Mouse (Mus musculus) MEL (cell line): Measurements from ENCODE around the gene Tnn.

Experiments used
- CHD2 ChIP-seq: IDR thresholded peaks from 2 replicates; pipeline ENCODE4 v1.6.1; 2011; ENCODE audit warnings: low read length, improper control_type of control experiment
- CTCF ChIP-seq, 3 experiments: IDR thresholded peaks in 2 of 3; conservative IDR thresholded peaks in 1 of 3; 2 replicates each; pipeline ENCODE4 v1.5.1; 2011 to 2012; ENCODE audit warnings: low read length in 3 of 3, low read depth in 2 of 3, mild to moderate bottlenecking in 2 of 3, improper control_type of control experiment in 1 of 3, inconsistent platforms in 1 of 3, mixed read lengths in 1 of 3, moderate library complexity in 1 of 3; ENCODE audit not compliant: control insufficient read depth in 1 of 3, insufficient read depth in 1 of 3, poor library complexity in 1 of 3, severe bottlenecking in 1 of 3
- GABPA ChIP-seq: IDR thresholded peaks from 2 replicates; pipeline ENCODE4 v1.6.1; 2012; ENCODE audit warnings: low read depth, mild to moderate bottlenecking, inconsistent platforms, low read length, improper control_type of control experiment, moderate library complexity
- KAT2A ChIP-seq: conservative IDR thresholded peaks from 2 replicates; pipeline ENCODE4 v1.6.1; 2012; ENCODE audit warnings: low read depth, low read length, improper control_type of control experiment, inconsistent platforms
- MAX ChIP-seq: IDR thresholded peaks from 2 replicates; pipeline ENCODE4 v1.6.1; 2011; ENCODE audit warnings: low read length, improper control_type of control experiment
- MEF2A ChIP-seq: IDR thresholded peaks from 2 replicates; pipeline ENCODE4 v1.6.1; 2014; ENCODE audit warnings: low read depth, mild to moderate bottlenecking, inconsistent platforms, low read length, improper control_type of control experiment; ENCODE audit not compliant: poor library complexity, insufficient replicate concordance, severe bottlenecking; ENCODE audit errors: extremely low read depth
- POLR2A ChIP-seq, 2 experiments: IDR thresholded peaks; 2 replicates each; pipeline ENCODE4 v1.6.1; 2011 to 2012; ENCODE audit warnings: low read length in 2 of 2, mild to moderate bottlenecking in 2 of 2, control low read depth in 1 of 2, improper control_type of control experiment in 1 of 2, low read depth in 1 of 2, moderate library complexity in 1 of 2; ENCODE audit not compliant: control insufficient read depth in 1 of 2, insufficient read depth in 1 of 2, poor library complexity in 1 of 2
- UBTF ChIP-seq: IDR thresholded peaks from 2 replicates; pipeline ENCODE4 v1.6.1; 2012; ENCODE audit warnings: low read depth, mild to moderate bottlenecking, inconsistent platforms, low read length, improper control_type of control experiment, moderate library complexity, borderline replicate concordance; ENCODE audit not compliant: insufficient read depth
- USF1 ChIP-seq: IDR thresholded peaks from 2 replicates; pipeline ENCODE4 v1.6.1; 2014; ENCODE audit warnings: low read depth, mild to moderate bottlenecking, inconsistent platforms, low read length, improper control_type of control experiment, moderate library complexity

DNA sequence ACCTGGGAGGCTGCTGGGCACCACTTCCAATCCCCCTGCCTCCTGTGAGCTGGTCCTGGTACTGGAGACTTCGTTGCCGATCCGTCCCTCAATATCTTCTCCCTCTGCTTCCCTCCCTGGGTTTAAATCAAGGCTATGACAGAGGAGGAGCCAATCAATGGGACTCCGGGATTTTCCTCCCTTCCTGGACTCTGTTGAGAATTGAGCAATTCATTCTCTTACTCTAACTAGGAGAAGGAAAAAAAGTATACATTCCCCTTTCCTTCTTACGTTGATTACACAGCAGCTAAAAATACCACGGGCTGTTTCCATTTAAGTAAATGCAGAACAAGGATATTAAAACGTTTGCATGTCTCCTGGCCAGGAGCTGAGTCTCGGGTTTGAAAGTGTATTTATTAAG lies at the start of gene Tnn:
- TF ChIP-seq USF1 (no peak), CTCF (IDR thresholded peaks at IDR 0.05 in 2 of 3, conservative IDR thresholded peaks at IDR 0.05 in 1 of 3; ENCODE audit: control insufficient read depth in 1 of 3, insufficient read depth in 1 of 3, low read depth in 2 of 3, low read length in 3 of 3, poor library complexity in 1 of 3, severe bottlenecking in 1 of 3) (no peak), POLR2A (IDR thresholded peaks at IDR 0.05; ENCODE audit: control insufficient read depth in 1 of 2, insufficient read depth in 1 of 2, low read depth in 1 of 2, low read length in 2 of 2, poor library complexity in 1 of 2) (no peak), KAT2A (no peak), MAX (no peak), MEF2A (no peak), UBTF (no peak), CHD2 (no peak), GABPA (no peak)
